Mouse (Mus musculus): ENCODE results near the gene Rtl9. TPM values are rescaled to one million over a fixed set of nuclear protein-coding genes. Genes with fewer than 3 reads are reported as not detected.

Rtl9 gene
- polyA plus RNA-seq, 1 experiment = 0.02 TPM

- no peak overlapping the region for H3K4me3 ChIP-seq (ENCODE audit: control insufficient read depth, low read depth, low read length)
- no peak overlapping the region for H3K27ac ChIP-seq (ENCODE audit: control insufficient read depth, insufficient read depth, low read depth, low read length)
- no peaks in the 10 kb centered on the region for H3K4me1 ChIP-seq (ENCODE audit: control insufficient read depth, insufficient read depth, low read length)
- no peaks in the 10 kb centered on the region for H3K27me3 ChIP-seq (ENCODE audit: control insufficient read depth, insufficient read depth, low read length)
- H3K36me3 ChIP-seq (ENCODE audit: control insufficient read depth, insufficient read depth, low read length) = no peaks in the 10 kb centered on the region
- TF ChIP-seq POLR2A (IDR thresholded peaks at IDR 0.05; ENCODE audit: control insufficient read depth, low read depth, low read length) (no peak), CTCF (IDR thresholded peaks at IDR 0.05; ENCODE audit: control insufficient read depth, insufficient read depth, insufficient replicate concordance, low read depth, low read length) (no peak)
Measured at GRCm38 (mm10) chrX:143066320-143067114, 32.9 kb upstream of the Rtl9 start.

GRCm38 (mm10) chrX:143067115-143067514 lies 32.3 kb upstream of the Rtl9 start:
- H3K4me1 ChIP-seq (ENCODE audit: control insufficient read depth, insufficient read depth, low read length) = no peaks in the 10 kb centered on the region
- H3K27ac ChIP-seq (ENCODE audit: control insufficient read depth, insufficient read depth, low read depth, low read length) = no peak overlapping the region
- TF ChIP-seq CTCF (IDR thresholded peaks at IDR 0.05; ENCODE audit: control insufficient read depth, insufficient read depth, insufficient replicate concordance, low read depth, low read length) = no peak
- no peak for TF ChIP-seq POLR2A (IDR thresholded peaks at IDR 0.05; ENCODE audit: control insufficient read depth, low read depth, low read length)
- H3K27me3 ChIP-seq (ENCODE audit: control insufficient read depth, insufficient read depth, low read length) = no peaks in the 10 kb centered on the region
- no peaks in the 10 kb centered on the region for H3K36me3 ChIP-seq (ENCODE audit: control insufficient read depth, insufficient read depth, low read length)
- no peak overlapping the region for H3K4me3 ChIP-seq (ENCODE audit: control insufficient read depth, low read depth, low read length)

- Histone ChIP-seq H3K27ac (ENCODE audit: control insufficient read depth, insufficient read depth, low read depth, low read length) (no peak overlapping the region), H3K36me3 (ENCODE audit: control insufficient read depth, insufficient read depth, low read length) (no peaks in the 10 kb centered on the region), H3K4me1 (ENCODE audit: control insufficient read depth, insufficient read depth, low read length) (no peaks in the 10 kb centered on the region), H3K27me3 (ENCODE audit: control insufficient read depth, insufficient read depth, low read length) (no peaks in the 10 kb centered on the region), H3K4me3 (ENCODE audit: control insufficient read depth, low read depth, low read length) (no peak overlapping the region)
- no peak for TF ChIP-seq CTCF (IDR thresholded peaks at IDR 0.05; ENCODE audit: control insufficient read depth, insufficient read depth, insufficient replicate concordance, low read depth, low read length)
- no peak for TF ChIP-seq POLR2A (IDR thresholded peaks at IDR 0.05; ENCODE audit: control insufficient read depth, low read depth, low read length)
Measured at GRCm38 (mm10) chrX:143067576-143067975, 31.8 kb upstream of the Rtl9 start.

GRCm38 (mm10) chrX:143080458-143081336 lies 18.7 kb upstream of the Rtl9 start:
- no peaks in the 10 kb centered on the region for H3K36me3 ChIP-seq (ENCODE audit: control insufficient read depth, insufficient read depth, low read length)
- H3K27me3 ChIP-seq (ENCODE audit: control insufficient read depth, insufficient read depth, low read length) = no peaks in the 10 kb centered on the region
- no peak overlapping the region for H3K27ac ChIP-seq (ENCODE audit: control insufficient read depth, insufficient read depth, low read depth, low read length)
- peaks cover 9% of the 10 kb centered on the region for H3K4me1 ChIP-seq (ENCODE audit: control insufficient read depth, insufficient read depth, low read length)
- no peak overlapping the region; the same call in 1 of the 2 replicates for H3K4me3 ChIP-seq (ENCODE audit: control insufficient read depth, low read depth, low read length)
- TF ChIP-seq CTCF (IDR thresholded peaks at IDR 0.05; ENCODE audit: control insufficient read depth, insufficient read depth, insufficient replicate concordance, low read depth, low read length) (no peak), POLR2A (IDR thresholded peaks at IDR 0.05; ENCODE audit: control insufficient read depth, low read depth, low read length) (no peak)

GRCm38 (mm10) chrX:143082732-143083131 lies 16.7 kb upstream of the Rtl9 start:
- TF ChIP-seq POLR2A (IDR thresholded peaks at IDR 0.05; ENCODE audit: control insufficient read depth, low read depth, low read length) = no peak
- no peak for TF ChIP-seq CTCF (IDR thresholded peaks at IDR 0.05; ENCODE audit: control insufficient read depth, insufficient read depth, insufficient replicate concordance, low read depth, low read length)
- no peak overlapping the region for H3K4me3 ChIP-seq (ENCODE audit: control insufficient read depth, low read depth, low read length)
- no peaks in the 10 kb centered on the region for H3K27me3 ChIP-seq (ENCODE audit: control insufficient read depth, insufficient read depth, low read length)
- H3K27ac ChIP-seq (ENCODE audit: control insufficient read depth, insufficient read depth, low read depth, low read length) = no peak overlapping the region
- H3K4me1 ChIP-seq (ENCODE audit: control insufficient read depth, insufficient read depth, low read length) = peaks cover 9% of the 10 kb centered on the region
- H3K36me3 ChIP-seq (ENCODE audit: control insufficient read depth, insufficient read depth, low read length) = no peaks in the 10 kb centered on the region

GRCm38 (mm10) chrX:143088225-143088624 lies 11.2 kb upstream of the Rtl9 start:
- TF ChIP-seq POLR2A (IDR thresholded peaks at IDR 0.05; ENCODE audit: control insufficient read depth, low read depth, low read length) (no peak), CTCF (IDR thresholded peaks at IDR 0.05; ENCODE audit: control insufficient read depth, insufficient read depth, insufficient replicate concordance, low read depth, low read length) (no peak)
- H3K4me3 ChIP-seq (ENCODE audit: control insufficient read depth, low read depth, low read length) = no peak overlapping the region
- H3K27ac ChIP-seq (ENCODE audit: control insufficient read depth, insufficient read depth, low read depth, low read length) = no peak overlapping the region
- no peaks in the 10 kb centered on the region for H3K27me3 ChIP-seq (ENCODE audit: control insufficient read depth, insufficient read depth, low read length)
- no peaks in the 10 kb centered on the region for H3K36me3 ChIP-seq (ENCODE audit: control insufficient read depth, insufficient read depth, low read length)
- no peaks in the 10 kb centered on the region for H3K4me1 ChIP-seq (ENCODE audit: control insufficient read depth, insufficient read depth, low read length)

- no peaks in the 10 kb centered on the region for H3K27me3 ChIP-seq (ENCODE audit: control insufficient read depth, insufficient read depth, low read length)
- H3K27ac ChIP-seq (ENCODE audit: control insufficient read depth, insufficient read depth, low read depth, low read length) = no peak overlapping the region
- no peak for TF ChIP-seq POLR2A (IDR thresholded peaks at IDR 0.05; ENCODE audit: control insufficient read depth, low read depth, low read length)
- TF ChIP-seq CTCF (IDR thresholded peaks at IDR 0.05; ENCODE audit: control insufficient read depth, insufficient read depth, insufficient replicate concordance, low read depth, low read length) = no peak
- no peak overlapping the region for H3K4me3 ChIP-seq (ENCODE audit: control insufficient read depth, low read depth, low read length)
- no peaks in the 10 kb centered on the region for H3K4me1 ChIP-seq (ENCODE audit: control insufficient read depth, insufficient read depth, low read length)
- H3K36me3 ChIP-seq (ENCODE audit: control insufficient read depth, insufficient read depth, low read length) = no peaks in the 10 kb centered on the region
Measured at GRCm38 (mm10) chrX:143090904-143091588, 8.3 kb upstream of the Rtl9 start.

Data from testis, adult 2 months (tissue).